Mouse (Mus musculus): Measurements from ENCODE around the gene Adat1.

Gene Adat1

DNA sequence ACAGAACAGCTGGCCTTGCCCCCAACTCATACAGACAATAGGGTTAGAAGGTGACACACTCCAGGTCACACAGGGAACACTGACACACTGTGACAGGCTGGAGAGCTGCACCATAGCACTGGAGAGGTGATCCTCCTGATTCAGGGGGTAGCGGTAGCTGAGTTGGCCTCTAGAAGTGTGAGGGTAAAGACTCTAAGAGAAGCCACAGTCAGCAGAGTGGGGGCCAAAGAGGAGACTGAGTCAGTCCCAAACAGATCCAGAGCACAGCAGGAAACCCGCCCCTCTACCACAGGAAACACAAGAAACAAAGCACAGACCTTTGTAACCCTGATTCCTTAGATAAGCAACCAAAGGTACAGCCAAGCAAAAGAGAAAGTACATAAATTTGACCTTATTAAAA lies 15.8 kb downstream of the Adat1 start:
- in situ Hi-C loops (cut with MboI; ENCODE audit: unreplicated experiment in 2 of 2), result loop anchor here (25.0 kb wide), 2 partner anchors 464 to 639 kb away; partner anchors contain the start of genes Mlkl (in 1 of the 2) and Wdr59 (in 1 of the 2)

DNA sequence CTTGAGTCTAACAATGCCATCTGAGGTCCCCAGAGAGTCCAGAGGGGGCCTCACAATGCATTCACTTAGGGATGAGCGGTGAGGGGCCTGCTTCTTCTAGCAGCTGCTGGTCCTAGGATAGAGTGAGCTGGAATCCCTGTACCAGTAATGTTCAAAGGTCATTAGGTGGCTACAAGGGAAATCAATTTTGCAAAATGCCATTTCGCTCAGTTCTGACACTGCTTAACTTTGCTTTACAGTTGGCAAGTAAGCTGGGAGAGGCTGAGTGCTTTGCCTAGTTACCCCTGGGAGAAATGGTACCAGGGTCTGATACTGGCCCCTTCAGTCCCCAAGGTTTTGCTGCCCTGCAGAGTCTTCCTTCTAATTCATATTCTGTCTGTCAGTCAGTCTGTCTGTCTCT lies 16.4 kb downstream of the Adat1 start:
- in situ Hi-C loops (cut with MboI; ENCODE audit: unreplicated experiment in 2 of 2), result loop anchor here (25.0 kb wide), 2 partner anchors 463 to 638 kb away; partner anchors contain the start of genes Mlkl (in 1 of the 2) and Wdr59 (in 1 of the 2)

DNA sequence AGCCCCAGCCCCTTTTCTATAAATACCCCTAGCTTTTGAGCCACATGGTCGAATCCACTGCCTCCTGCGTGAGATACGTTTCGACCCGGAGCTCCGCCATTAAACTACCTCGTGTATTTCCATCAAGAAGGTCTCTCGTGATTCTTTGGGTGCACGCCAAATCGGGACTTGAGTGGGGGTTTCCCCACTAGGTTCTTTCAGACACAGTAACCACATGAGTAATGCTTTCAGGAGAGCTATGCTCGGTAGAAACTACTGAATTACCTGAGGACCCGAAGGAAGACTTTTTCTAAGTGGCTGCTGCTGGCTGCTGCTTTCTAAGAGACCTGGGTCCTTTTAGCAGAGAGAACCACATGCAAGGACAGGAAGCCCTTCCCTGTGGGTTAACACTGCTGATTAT lies 18.0 kb downstream of the Adat1 start:
- in situ Hi-C loops (cut with MboI; ENCODE audit: unreplicated experiment in 2 of 2), result no loop called here

DNA sequence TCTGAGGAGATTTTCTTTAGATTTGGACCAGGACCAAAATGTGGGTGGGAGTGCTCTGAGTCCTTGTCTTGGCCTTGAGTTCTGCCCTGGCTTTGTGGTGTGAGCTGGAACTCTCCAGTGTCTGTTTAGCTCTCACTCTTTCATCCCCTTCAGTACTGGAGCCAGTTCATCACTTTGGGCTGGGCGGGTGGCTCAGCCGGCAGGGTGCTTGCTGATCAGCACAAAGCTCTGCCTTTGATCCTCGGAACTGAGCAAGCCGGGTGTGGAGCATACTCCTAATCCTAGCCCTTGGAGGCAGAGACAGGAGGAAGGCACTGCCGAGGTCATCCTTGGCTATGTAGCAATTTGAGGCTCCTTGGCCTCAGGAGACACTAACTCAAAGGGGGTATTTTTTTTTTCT lies 23.1 kb downstream of the Adat1 start:
- in situ Hi-C loops (cut with MboI; ENCODE audit: unreplicated experiment in 2 of 2), result no loop called here

DNA sequence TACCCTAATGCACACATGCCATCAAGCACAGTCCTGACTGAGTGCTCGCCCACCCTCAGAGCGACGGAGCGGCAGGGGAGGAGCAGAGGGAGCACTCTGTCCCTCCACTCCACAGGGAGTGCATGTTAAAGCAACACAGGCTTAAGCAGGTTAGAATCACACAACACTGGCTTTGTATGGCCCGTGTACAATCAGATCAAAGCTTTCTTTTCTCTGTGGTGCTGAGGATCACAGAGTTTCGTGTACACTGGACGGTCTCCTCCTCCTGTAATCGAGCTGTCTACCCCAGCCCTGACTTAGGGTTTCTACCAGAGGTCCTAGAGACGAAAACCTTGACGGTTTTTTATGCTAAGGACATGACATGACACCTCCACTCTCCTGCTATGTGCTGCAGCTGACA lies 23.6 kb downstream of the Adat1 start:
- in situ Hi-C loops (cut with MboI; ENCODE audit: unreplicated experiment in 2 of 2), result no loop called here

DNA sequence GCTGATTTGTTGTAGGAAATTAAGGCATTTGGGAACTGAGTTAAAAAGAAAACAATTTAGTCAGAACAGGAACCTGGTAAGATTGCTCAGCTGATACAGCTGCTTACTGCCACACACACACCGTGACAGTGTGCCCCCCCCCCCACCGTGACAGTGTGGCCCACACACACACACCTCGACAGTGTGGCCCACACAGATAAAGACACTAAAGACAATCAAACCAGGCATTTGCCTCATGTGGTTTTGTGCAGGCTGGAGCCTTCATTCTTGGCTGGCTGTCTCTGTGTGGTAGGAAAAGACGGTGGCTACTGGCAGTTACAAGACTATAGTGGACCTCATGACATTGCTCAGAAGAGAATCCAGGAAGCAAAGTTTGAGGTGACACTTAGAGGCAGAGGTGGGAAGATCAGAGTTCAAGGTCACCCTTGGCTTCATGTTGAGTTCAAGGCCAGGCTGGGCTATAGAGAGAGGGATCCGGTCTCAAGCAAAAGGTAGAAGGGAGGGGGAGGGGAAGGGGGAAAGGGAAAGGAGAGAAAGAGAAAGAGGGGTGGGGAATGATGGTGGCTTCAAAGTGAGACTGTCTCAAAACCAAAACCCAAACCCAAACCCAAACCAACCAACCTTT lies 24.7 kb downstream of the Adat1 start:
- in situ Hi-C loops (cut with MboI; ENCODE audit: unreplicated experiment in 2 of 2), result no loop called here

DNA sequence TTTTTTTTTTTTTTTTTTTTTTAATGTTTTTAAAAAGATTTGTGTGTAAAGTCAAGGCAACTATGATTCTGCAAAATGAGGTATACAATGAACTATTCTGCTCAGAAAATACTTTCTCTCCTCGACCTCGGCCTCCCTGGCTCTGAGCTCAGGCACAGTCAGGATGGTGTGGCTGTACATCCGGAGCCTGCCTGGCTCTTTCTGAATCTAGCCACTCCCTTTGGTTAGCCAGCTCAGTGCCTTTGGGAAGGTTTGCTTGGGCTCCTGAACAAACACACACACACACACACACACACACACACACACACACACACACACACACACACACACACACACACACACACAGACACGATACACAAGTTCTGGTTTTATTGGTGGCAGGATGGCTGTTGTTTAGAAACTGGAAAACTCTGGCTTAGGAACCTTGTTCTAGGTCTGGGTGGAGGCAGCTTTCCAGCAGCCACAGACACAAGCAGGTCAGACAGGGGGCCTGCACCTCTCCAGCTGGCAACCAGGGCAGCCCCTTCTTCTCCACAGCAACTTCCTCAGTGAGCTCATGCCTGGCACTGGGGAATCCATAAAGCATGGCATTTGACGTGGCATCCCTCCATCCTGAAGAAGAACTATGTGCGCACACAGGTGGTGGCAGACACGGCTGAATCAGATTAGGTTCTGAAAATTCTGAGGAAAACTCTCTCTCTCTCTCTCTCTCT lies 27.1 kb downstream of the Adat1 start:
- in situ Hi-C loops (cut with MboI; ENCODE audit: unreplicated experiment in 2 of 2), result no loop called here

DNA sequence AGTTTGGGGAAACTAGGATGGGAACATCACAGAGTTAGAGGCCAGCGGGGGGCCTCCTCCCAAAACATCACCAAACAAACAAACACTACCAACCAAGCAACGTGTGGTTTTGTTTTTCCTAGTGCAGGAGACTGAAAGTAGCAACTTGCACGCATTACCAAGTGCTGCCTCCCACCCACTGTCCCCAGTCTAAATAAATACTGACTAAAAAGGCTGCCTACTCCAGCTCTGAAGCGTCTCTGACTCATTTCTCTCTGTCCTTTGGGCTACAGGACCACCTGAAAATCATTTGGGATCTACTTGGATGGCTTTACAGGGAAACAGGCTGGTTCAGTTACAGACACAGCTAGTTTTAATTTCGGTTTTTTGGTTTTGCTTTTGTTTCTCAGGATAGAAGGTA lies 27.8 kb downstream of the Adat1 start:
- in situ Hi-C loops (cut with MboI; ENCODE audit: unreplicated experiment in 2 of 2), result no loop called here

DNA sequence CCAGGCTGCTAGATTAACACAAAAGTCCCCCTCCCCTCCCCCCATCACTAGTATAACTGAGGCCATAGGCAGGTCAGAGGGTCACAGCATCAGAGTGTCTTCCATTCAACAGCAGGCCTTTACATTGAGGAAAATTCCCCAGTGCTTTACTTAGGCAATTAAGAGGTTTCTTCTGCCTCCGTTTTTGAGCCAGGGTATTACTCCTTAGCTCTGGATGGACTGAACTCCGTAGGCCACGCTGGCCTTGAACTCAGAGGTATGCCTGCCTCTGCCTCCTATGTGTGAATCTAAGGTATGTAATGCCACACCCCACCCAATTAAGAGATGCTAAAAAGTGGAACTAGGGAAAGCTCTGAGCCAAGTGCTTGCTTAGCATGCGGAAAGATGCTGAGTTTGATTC lies 28.6 kb downstream of the Adat1 start:
- in situ Hi-C loops (cut with MboI; ENCODE audit: unreplicated experiment in 2 of 2), result no loop called here

DNA sequence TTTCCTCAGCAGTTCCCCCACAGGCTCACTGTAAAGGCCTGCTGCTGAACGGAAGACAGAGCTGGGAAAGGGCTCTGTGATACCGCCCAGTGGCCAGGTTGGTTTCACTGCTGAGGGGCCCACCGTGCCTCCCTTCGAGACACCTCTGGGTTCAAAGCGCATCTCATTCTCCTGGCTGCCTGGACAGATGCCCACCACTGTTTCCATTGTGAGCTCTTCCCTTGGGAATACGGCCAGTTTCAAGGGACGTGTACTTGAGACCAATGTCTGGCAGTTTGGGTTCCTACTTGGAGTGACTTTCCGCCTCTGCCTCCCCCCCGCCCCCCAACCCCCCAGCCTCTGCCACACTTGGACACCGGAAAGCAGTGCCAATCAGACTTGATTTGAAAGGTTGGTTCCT lies 29.0 kb downstream of the Adat1 start:
- in situ Hi-C loops (cut with MboI; ENCODE audit: unreplicated experiment in 2 of 2), result no loop called here

DNA sequence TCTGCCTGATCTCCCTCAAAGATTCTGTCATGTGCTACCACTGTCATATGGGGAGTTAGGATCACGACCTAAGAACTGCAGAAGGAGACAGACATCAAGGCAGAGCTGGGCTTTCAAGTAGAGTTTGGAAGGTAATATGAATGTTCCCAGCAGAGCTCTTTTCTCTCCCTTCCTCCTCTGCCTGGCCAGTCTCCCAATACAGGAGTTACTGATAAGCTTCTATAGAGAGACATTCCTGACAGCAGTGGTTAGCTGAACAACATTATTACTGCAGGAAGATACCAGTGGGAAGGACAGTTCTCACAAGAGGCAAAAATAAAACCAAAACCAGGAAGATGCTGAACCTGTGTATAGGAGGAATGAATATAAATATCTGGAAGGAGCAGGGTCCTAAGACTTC lies 29.5 kb downstream of the Adat1 start:
- in situ Hi-C loops (cut with MboI; ENCODE audit: unreplicated experiment in 2 of 2), result no loop called here

DNA sequence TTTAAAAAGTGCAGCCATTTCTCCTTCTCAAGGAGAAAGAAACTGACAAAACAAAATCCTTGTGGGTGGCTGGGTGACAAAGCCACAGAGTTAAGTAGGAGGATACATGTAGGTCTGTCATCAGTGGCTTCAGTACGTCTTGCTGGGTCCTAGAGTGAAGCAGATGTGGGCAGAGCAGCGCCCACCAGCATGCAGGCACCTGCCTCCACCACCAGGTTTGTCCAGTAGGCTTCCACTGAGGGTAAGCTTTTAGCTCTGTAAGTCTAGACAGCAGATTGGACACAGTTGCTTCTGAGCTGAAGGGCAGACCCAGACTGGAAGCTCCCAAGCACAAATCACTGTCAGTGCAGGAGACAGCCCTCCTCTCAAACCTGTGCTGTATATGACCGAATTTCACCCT lies 30.8 kb downstream of the Adat1 start:
- in situ Hi-C loops (cut with MboI; ENCODE audit: unreplicated experiment in 2 of 2), result no loop called here

DNA sequence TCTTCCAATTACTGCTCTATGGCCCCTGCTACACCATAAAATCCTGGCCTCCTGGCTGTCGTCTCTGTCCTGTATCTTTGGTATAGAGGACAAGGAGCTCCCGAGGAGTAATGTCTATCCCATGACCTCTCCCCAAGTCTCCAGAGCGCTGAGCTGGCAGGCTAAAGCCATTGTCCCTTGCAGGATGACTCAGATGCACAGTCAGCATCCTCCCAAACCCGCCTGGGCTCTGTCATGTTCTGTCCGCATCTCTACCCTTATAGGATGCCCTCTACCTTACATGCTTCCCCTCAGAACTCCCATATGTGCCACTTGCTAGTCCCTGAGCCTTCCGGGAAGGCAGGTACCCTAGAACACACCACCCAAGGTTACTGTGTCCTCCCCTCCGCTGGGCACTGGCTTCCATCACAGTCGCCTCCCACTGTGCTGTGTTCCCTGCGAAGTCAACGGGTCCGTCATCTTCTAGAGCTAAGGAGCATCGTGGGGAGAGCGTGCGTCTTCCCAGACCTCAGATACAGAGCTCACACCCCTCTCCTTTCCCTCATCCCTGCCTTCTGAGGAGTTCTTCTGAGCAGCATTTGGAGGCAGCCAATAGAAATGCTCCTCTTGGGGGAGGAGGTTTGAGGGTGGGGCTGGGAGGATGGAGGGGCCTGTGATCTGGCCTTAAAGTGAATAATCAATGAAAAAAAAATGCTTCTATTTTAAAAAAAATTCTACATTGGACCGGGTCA lies 31.3 kb downstream of the Adat1 start:
- in situ Hi-C loops (cut with MboI; ENCODE audit: unreplicated experiment in 2 of 2), result no loop called here

DNA sequence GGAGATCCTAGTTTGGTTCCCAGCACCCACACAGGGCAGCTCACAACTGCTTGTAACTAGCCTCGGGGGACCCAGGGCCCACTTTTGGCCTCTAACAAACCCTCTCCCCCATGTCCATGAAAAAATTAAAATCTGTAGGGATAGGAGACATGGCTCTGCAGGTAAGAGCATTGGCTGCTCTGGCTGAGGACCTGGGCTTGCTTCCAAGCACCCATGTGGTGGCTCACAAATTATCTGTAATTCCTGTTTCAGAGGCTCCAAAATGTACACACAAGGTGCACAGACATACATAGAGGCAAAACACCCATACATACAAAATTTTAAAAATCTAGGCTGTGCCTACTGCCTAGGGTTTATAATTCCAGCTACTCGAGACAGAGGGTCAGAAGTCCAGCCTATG lies 34.9 kb downstream of the Adat1 start:
- in situ Hi-C loops (cut with MboI; ENCODE audit: unreplicated experiment in 2 of 2), result no loop called here

DNA sequence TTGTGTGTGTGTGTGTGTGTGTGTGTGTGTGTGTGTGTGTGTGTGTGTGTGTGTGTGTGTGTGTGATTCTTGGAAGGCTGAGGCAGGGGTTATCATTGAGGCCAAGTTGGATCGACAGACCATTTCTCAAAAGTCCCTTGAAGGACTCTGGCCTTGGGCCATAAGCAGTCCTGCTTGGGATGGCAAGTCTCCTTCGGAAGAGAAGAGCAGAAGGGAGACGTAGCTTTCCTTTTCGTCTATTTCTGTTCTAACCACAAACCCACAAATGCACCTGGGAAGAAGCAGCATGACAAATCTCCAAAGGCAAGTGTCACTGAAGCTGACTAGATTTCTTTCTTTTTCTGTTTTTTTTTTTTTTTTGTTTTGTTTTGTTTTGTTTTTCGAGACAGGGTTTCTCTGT lies 36.2 kb downstream of the Adat1 start:
- in situ Hi-C loops (cut with MboI; ENCODE audit: unreplicated experiment in 2 of 2), result no loop called here

DNA sequence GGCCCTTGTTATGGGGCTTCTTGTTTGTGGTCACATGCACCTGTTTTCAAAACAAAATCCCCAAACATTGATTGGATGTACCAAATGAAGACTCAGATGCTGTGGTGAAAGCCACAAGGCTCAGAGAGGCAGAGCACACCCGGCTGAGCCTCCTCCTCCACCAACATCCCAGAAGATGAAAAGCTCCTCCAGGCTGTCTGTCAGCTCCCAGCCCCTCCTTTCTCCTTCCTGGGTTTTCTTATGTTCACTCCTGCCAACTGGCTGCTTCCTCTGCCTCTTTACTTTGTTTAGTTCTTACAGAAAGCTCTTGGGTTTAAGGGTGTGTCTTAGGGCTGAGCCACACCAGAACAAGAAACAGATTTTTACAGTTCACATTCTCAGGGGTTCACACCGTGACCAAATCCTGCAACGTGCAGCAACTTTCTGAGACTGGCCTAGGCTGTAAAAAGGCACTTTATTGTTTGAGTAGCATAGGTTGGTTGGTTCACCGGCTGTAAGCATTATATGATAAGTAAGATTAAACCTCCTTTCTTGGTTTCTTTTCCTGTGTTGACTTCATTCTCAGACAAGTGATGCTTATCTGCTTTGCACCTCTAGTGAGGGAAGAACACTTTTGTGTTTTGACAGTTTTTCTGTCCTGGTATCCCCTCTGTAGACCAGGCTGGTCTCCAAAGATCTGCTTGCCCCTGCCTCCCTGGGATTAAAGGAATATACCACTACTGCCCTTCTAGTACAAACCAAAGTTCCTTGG lies 37.1 kb downstream of the Adat1 start:
- in situ Hi-C loops (cut with MboI; ENCODE audit: unreplicated experiment in 2 of 2), result no loop called here

DNA sequence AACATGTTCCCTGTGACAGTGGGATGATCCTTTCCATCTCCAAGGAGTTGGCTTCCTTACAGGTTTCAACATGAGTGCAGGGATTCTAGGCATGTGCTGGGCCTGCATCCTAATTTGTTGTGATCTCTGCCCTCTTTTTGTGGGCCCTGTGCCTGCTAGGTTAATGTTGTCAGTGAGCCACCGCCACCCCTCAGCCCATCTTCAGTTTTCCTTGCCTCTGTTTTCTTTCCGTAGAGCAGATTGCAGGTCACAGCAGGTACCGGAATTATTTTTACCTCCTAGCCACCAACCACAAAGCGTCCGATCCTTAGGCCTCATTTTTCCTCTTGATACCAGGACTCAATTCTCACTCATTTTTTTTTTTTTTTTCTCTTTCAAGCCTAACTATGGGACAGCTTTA lies 40.2 kb downstream of the Adat1 start:
- in situ Hi-C loops (cut with MboI; ENCODE audit: unreplicated experiment in 2 of 2), result no loop called here

DNA sequence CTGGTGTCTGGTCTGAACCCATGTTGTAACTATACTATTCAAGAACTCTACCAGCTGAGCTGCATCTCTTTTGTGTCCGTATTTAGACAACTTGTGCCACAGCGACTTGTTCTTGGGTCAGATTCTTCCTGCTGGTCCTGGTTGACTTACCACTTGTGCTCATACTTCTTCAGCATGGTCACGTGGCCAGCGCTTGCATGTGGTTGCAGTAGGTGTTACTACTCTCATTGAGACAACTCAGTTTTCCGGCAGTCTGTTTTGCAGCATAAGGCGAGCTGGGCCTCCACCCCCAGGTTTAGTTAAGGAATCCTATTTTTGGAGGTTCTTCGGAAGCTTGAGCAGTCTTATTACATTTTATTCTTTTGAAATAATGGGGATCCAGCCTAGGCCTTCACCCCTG lies 40.8 kb downstream of the Adat1 start:
- in situ Hi-C loops (cut with MboI; ENCODE audit: unreplicated experiment in 2 of 2), result no loop called here

DNA sequence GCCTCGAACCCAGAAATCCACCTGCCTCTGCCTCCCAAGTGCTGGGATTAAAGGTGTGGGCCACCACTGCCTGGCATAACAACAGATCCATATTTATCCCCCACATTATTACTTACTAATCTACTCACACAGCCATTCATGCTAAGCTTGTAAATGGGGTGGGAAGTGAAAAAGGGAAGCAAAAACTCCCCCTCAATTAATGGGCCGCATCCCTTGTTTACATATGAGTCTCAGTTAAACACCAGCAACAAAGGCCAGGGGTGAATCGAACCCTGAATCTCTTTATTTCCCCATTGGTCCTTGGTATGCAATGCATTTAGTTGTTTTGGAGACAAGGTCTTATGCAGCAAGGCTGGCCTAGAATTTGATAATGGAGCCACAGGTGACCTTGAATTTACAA lies 41.3 kb downstream of the Adat1 start:
- in situ Hi-C loops (cut with MboI; ENCODE audit: unreplicated experiment in 2 of 2), result no loop called here

DNA sequence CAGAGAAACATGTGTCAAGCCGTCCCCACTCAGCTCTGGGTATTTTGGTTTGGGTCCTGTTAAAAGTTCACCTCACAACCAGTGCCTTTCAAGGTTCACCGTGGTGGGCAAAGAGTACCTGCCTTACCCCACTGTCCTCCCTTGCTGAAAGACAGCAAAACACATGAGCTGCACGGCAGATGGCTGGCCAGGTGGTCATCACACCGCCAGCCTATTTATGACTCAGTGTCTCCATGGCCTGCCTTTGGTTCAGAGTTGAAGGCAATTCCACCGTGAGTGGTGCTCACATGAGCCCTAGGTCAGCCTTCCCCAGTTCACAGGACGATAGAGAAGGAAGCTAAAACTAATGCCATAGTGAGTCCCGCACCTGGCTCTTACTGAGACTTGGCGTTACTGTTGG lies 44.1 kb downstream of the Adat1 start:
- in situ Hi-C loops (cut with MboI; ENCODE audit: unreplicated experiment in 2 of 2), result no loop called here

DNA sequence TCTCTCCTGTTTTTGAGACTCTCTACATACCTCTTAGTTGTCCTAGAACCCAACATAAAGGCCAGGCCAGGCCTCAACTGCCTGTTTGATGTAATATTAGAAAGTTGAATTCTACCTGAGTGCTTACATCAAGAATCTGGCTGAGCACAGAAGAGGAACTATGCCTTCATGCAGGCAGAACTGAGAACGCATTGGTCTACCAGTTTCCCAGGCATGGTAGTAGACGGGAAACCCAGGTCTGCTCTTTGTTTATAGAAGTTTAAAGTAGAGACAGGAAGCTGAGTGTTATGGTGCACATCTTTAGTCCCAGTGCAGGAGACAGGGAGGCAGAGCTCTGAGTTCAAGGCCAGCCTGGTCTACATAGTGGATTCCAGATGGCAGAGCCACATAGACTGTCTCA lies 45.0 kb downstream of the Adat1 start:
- in situ Hi-C loops (cut with MboI; ENCODE audit: unreplicated experiment in 2 of 2), result no loop called here
